Mouse (Mus musculus): Measurements from ENCODE around the gene Denr. TPM values are rescaled to one million over a fixed set of nuclear protein-coding genes. Genes with fewer than 3 reads are reported as not detected.

Gene Denr
- polyA plus RNA-seq, 1 experiment from 2014 or later: 81.9 TPM

DNA sequence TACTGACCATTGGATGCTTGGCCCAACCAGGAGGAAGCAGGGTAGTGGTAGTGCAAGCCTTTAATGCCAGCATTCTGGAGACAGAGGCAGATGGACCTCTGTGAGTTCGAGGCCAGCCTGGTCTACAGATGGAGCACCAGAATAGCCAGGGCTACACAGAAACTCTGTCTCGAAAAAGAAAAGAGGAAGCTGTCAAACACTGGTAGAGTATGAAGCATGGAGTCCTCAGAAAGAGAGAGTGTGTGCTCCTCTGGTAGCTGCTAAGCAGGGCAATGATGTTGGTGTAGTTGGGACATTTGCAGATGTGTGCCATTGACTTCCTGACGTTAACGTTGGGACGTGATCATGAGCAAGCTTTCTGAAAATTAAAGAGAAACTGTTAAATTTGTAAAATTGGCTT, 31.5 kb downstream of the Denr start:
- H3K4me3 ChIP-seq: no peak overlapping the region
- no peaks in the 10 kb centered on the region for H3K9me3 ChIP-seq
- H3K27ac ChIP-seq (replicated peaks): no peak overlapping the region
- H3K4me1 ChIP-seq: 0 out of 2 replicates have a peak, but pooled peaks cover 5% of the 10 kb centered on the region
- ATAC-seq (ENCODE audit: extremely low read depth, insufficient number of reproducible peaks, low FRiP score, low TSS enrichment): no peak
- WGBS: 77% methylated on average over 5 of the region's 5 CpGs
- H3K36me3 ChIP-seq: no peaks in the 10 kb centered on the region
- no peaks in the 10 kb centered on the region for H3K27me3 ChIP-seq (replicated peaks)
- H3K4me2 ChIP-seq: no peak overlapping the region
- H3K9ac ChIP-seq: no peak overlapping the region

GRCm38 (mm10) chr5:123946546-123946945, 39.6 kb downstream of the Denr start:
- Histone ChIP-seq H3K4me2 (no peak overlapping the region), H3K36me3 (no peaks in the 10 kb centered on the region), H3K27me3 (replicated peaks) (0 out of 2 replicates have a peak, but pooled peaks cover 3% of the 10 kb centered on the region), H3K9ac (no peak overlapping the region), H3K9me3 (no peaks in the 10 kb centered on the region), H3K4me3 (no peak overlapping the region), H3K27ac (replicated peaks) (no peak overlapping the region), H3K4me1 (no peaks in the 10 kb centered on the region)
- no peak for ATAC-seq (ENCODE audit: extremely low read depth, insufficient number of reproducible peaks, low FRiP score, low TSS enrichment)
- 65% methylated on average over 4 of the region's 4 CpGs for WGBS

- ATAC-seq (ENCODE audit: extremely low read depth, insufficient number of reproducible peaks, low FRiP score, low TSS enrichment): no peak
- Histone ChIP-seq H3K9ac (no peak overlapping the region), H3K4me2 (no peak overlapping the region), H3K27me3 (replicated peaks) (0 out of 2 replicates have a peak, but pooled peaks cover 3% of the 10 kb centered on the region), H3K9me3 (no peaks in the 10 kb centered on the region), H3K4me3 (no peak overlapping the region), H3K36me3 (no peaks in the 10 kb centered on the region), H3K27ac (replicated peaks) (no peak overlapping the region), H3K4me1 (no peaks in the 10 kb centered on the region)
- WGBS: 51% methylated on average over 7 of the region's 7 CpGs
Observed at GRCm38 (mm10) chr5:123947041-123947761, 40.2 kb downstream of the Denr start.

GRCm38 (mm10) chr5:123952365-123953045, 45.5 kb downstream of the Denr start:
- Histone ChIP-seq H3K4me2 (no peak overlapping the region), H3K36me3 (no peaks in the 10 kb centered on the region), H3K9me3 (no peaks in the 10 kb centered on the region), H3K27ac (replicated peaks) (no peak overlapping the region), H3K4me1 (peaks cover 9% of the 10 kb centered on the region), H3K4me3 (no peak overlapping the region), H3K9ac (no peak overlapping the region), H3K27me3 (replicated peaks) (0 out of 2 replicates have a peak, but pooled peaks cover 3% of the 10 kb centered on the region)
- WGBS: 56% methylated on average over 5 of the region's 5 CpGs
- ATAC-seq (ENCODE audit: extremely low read depth, insufficient number of reproducible peaks, low FRiP score, low TSS enrichment): no peak

- no peak overlapping the region for H3K4me2 ChIP-seq
Observed at GRCm38 (mm10) chr5:123957213-123957612, 50.2 kb downstream of the Denr start.

DNA sequence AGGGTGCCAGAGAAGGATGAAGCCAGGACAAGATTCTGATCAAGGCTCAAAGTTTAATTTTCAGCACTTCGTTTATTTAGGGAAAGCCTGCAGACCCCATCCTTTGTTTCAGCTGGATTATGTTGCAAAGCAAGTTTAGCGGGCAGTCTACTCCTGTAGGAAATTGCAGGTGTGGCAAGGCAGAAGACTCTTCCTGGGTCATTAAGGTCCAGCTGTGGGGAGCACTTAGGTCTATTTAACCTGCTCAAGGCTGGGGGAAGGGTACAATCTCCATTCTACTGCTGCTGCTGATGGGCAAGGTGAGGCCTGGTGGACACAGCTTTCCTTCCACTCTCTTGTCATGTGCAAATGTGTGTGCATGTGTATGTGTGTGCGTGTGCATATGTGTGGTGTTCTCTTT, 52.0 kb downstream of the Denr start:
- Histone ChIP-seq H3K36me3 (no peaks in the 10 kb centered on the region), H3K9me3 (no peaks in the 10 kb centered on the region), H3K27ac (replicated peaks) (no peak overlapping the region), H3K4me1 (peaks cover 9% of the 10 kb centered on the region), H3K27me3 (replicated peaks) (no peaks in the 10 kb centered on the region), H3K4me2 (no peak overlapping the region), H3K9ac (no peak overlapping the region), H3K4me3 (no peak overlapping the region)
- WGBS: 75% methylated on average over 3 of the region's 3 CpGs
- ATAC-seq (ENCODE audit: extremely low read depth, insufficient number of reproducible peaks, low FRiP score, low TSS enrichment): no peak

More at GRCm38 (mm10) chr5:123957213-123957612, 50.2 kb downstream of the Denr start:
- Histone ChIP-seq H3K9ac (no peak overlapping the region), H3K4me3 (no peak overlapping the region), H3K4me1 (peaks cover 9% of the 10 kb centered on the region), H3K27ac (replicated peaks) (no peak overlapping the region), H3K9me3 (no peaks in the 10 kb centered on the region), H3K36me3 (no peaks in the 10 kb centered on the region), H3K27me3 (replicated peaks) (no peaks in the 10 kb centered on the region)
- ATAC-seq (ENCODE audit: extremely low read depth, insufficient number of reproducible peaks, low FRiP score, low TSS enrichment): no peak
- 84% methylated on average over 8 of the region's 8 CpGs for WGBS

DNA sequence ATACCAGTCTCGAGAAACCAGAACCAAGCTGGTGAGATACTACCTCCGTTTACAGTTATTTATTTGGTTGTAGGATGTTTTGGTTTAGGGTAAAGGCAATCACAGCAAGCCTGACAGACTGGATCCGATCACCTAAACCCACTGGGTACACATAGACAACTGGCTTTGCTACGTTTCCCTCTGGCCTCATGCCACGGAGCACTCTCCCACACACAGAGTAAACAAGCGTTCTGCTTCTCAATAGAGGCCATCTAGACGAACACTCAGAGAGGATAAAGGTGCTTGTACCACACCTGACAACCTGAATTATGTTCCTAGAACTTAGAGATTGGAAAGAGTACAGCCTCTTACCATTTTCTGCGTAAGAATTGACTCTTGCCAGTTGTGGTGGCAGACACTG, 53.2 kb downstream of the Denr start:
- 67% methylated on average over 8 of the region's 8 CpGs for WGBS

DNA sequence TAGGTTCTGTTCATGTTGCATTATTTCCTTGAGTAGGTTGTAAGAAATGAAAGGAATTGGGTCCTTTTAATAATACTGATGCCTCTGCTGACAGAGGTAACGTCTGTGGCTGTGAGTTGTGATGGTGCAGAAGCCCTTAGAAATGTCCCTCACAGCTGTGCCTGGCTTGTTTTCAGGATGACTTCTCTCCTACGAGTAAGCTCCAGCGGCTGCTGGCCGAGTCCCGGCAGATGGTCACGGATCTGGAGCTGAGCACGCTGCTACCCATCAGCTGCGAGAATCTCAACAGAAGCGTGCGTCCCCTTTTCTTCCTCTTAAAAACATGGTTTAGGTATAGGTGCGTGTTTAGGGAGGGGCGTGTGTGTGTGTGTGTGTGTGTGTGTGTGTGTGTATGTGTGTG, 54.1 kb downstream of the Denr start:
- no peaks in the 10 kb centered on the region for H3K9me3 ChIP-seq
- no peak overlapping the region for H3K9ac ChIP-seq
- H3K4me1 ChIP-seq: peaks cover 6% of the 10 kb centered on the region
- no peak overlapping the region for H3K27ac ChIP-seq (replicated peaks)
- no peak overlapping the region for H3K4me2 ChIP-seq
- no peak for ATAC-seq (ENCODE audit: extremely low read depth, insufficient number of reproducible peaks, low FRiP score, low TSS enrichment)
- H3K36me3 ChIP-seq: no peaks in the 10 kb centered on the region
- WGBS: 76% methylated on average over 12 of the region's 12 CpGs
- H3K4me3 ChIP-seq: no peak overlapping the region
- H3K27me3 ChIP-seq (replicated peaks): no peaks in the 10 kb centered on the region

More for the DNA sequence above, 53.2 kb downstream of the Denr start:
- Histone ChIP-seq H3K9me3 (no peaks in the 10 kb centered on the region), H3K4me3 (no peak overlapping the region), H3K36me3 (no peaks in the 10 kb centered on the region), H3K4me1 (peaks cover 8% of the 10 kb centered on the region), H3K27me3 (replicated peaks) (no peaks in the 10 kb centered on the region), H3K27ac (replicated peaks) (no peak overlapping the region), H3K9ac (no peak overlapping the region), H3K4me2 (no peak overlapping the region)
- no peak for ATAC-seq (ENCODE audit: extremely low read depth, insufficient number of reproducible peaks, low FRiP score, low TSS enrichment)

GRCm38 (mm10) chr5:123964208-123964607, 57.2 kb downstream of the Denr start:
- no peak for ATAC-seq (ENCODE audit: extremely low read depth, insufficient number of reproducible peaks, low FRiP score, low TSS enrichment)
- Histone ChIP-seq H3K4me1 (peaks cover 6% of the 10 kb centered on the region; the same call in 1 of the 2 replicates), H3K36me3 (no peaks in the 10 kb centered on the region), H3K9ac (no peak overlapping the region), H3K4me2 (no peak overlapping the region), H3K27ac (replicated peaks) (no peak overlapping the region), H3K27me3 (replicated peaks) (no peaks in the 10 kb centered on the region), H3K4me3 (no peak overlapping the region), H3K9me3 (no peaks in the 10 kb centered on the region)
- WGBS: 86% methylated on average over 4 of the region's 4 CpGs

- no peak for ATAC-seq (ENCODE audit: extremely low read depth, insufficient number of reproducible peaks, low FRiP score, low TSS enrichment)
- H3K9ac ChIP-seq: no peak overlapping the region
- H3K4me2 ChIP-seq: no peak overlapping the region
- H3K4me1 ChIP-seq: peaks cover 6% of the 10 kb centered on the region; the same call in 1 of the 2 replicates
- no peak overlapping the region for H3K27ac ChIP-seq (replicated peaks)
- H3K27me3 ChIP-seq (replicated peaks): peaks cover 7% of the 10 kb centered on the region; the same call in 1 of the 2 replicates
- no peaks in the 10 kb centered on the region for H3K9me3 ChIP-seq
- 88% methylated on average over 2 of the region's 2 CpGs for WGBS
- no peaks in the 10 kb centered on the region for H3K36me3 ChIP-seq
- no peak overlapping the region for H3K4me3 ChIP-seq
Observed at GRCm38 (mm10) chr5:123966759-123967158, 59.8 kb downstream of the Denr start.

DNA sequence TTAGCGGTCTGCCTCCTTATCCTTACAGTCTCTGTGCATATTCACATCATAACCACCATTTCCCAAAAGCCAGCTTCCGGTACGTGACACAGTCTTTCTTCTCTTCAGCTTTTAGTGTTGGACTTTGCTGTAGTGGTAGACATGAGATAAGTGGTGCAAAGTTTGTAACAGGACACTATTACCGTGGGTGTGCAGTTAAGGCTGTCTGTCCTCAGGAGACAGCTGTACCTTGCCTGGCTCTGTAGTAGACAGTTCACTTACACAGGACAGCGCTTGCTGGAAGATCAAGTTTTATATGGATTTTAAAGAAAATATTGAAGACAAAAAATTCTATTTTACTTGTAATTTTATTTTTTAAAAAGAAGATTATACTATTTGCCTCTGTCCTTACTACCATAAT, 61.5 kb downstream of the Denr start:
- 60% methylated on average over 5 of the region's 5 CpGs for WGBS
- H3K27me3 ChIP-seq (replicated peaks): peaks cover 24% of the 10 kb centered on the region
- H3K4me1 ChIP-seq: peaks cover 10% of the 10 kb centered on the region; the same call in 1 of the 2 replicates
- H3K4me3 ChIP-seq: no peak overlapping the region
- no peak overlapping the region for H3K4me2 ChIP-seq
- no peak for ATAC-seq (ENCODE audit: extremely low read depth, insufficient number of reproducible peaks, low FRiP score, low TSS enrichment)
- no peaks in the 10 kb centered on the region for H3K9me3 ChIP-seq
- no peaks in the 10 kb centered on the region for H3K36me3 ChIP-seq
- no peak overlapping the region for H3K9ac ChIP-seq
- H3K27ac ChIP-seq (replicated peaks): no peak overlapping the region
